Mouse (Mus musculus) heart, postnatal 0 days (tissue): ENCODE results near the gene Rcor3.

Source experiments
- CTCF ChIP-seq: IDR thresholded peaks from 2 replicates; pipeline ENCODE4 v1.5.1; 2016; ENCODE audit warnings: antibody characterized with exemption, control low read depth, low read depth
- EP300 ChIP-seq: IDR thresholded peaks from 2 replicates; pipeline ENCODE4 v1.6.1; 2016; ENCODE audit warnings: antibody characterized with exemption, low read depth

- TF ChIP-seq EP300 = no peak
- no peak for TF ChIP-seq CTCF
Observed at GRCm38 (mm10) chr1:192116262-192116661, 21.6 kb downstream of the Rcor3 start.
